Mouse (Mus musculus) intestine, embryonic 15.5 days (tissue): ENCODE measurements around the gene Pp2d1. TPM values are rescaled to one million over a fixed set of nuclear protein-coding genes. Genes with fewer than 3 reads are reported as not detected.

Experiments
- ATAC-seq: fragments of 200-750 bp; cut with Nextera tagmentation; 2 replicates; pipeline ENCODE4 v1.8.0; 2017; ENCODE audit warnings: moderate TSS enrichment, moderate library complexity
- H3K27ac ChIP-seq: fragments of 300-500 bp; sonication (generic); 2 replicates; pipeline ENCODE4 v1.5.1; 2015; ENCODE audit warnings: mild to moderate bottlenecking, inconsistent platforms
- H3K27me3 ChIP-seq: fragments of 300-500 bp; sonication (generic); replicated peaks from 2 replicates; pipeline ENCODE4 v1.6.1; 2015; ENCODE audit warnings: inconsistent platforms
- H3K36me3 ChIP-seq: fragments of 300-500 bp; sonication (generic); 2 replicates; pipeline ENCODE4 v1.6.1; 2015; ENCODE audit warnings: inconsistent platforms
- H3K4me1 ChIP-seq: fragments of 300-500 bp; sonication (generic); replicated peaks from 2 replicates; pipeline ENCODE4 v1.6.1; 2015; ENCODE audit warnings: inconsistent platforms
- H3K4me2 ChIP-seq: fragments of 300-500 bp; sonication (generic); replicated peaks from 2 replicates; pipeline ENCODE4 v1.6.1; 2015; ENCODE audit warnings: mild to moderate bottlenecking, inconsistent platforms
- H3K4me3 ChIP-seq: fragments of 300-500 bp; sonication (generic); replicated peaks from 2 replicates; pipeline ENCODE4 v1.5.1; 2015; ENCODE audit warnings: inconsistent platforms
- H3K9ac ChIP-seq: fragments of 300-500 bp; sonication (generic); 2 replicates; pipeline ENCODE4 v1.6.1; 2015; ENCODE audit warnings: inconsistent platforms
- H3K9me3 ChIP-seq: fragments of 300-500 bp; sonication (generic); 2 replicates; pipeline ENCODE4 v1.6.1; 2016; ENCODE audit warnings: inconsistent platforms
- WGBS: fragments of 180-500 bp; shearing (Covaris S2); methylation state at CpG from one replicate; pipeline ENCODE4 v1.1.7; 2015; 5-methylcytosine and 5-hydroxymethylcytosine counted together
- polyA plus RNA-seq: library from polyadenylated mRNA; unstranded; fragments of >200 nt; fragmentation: Nextera tagmentation; extraction: Ambion mirVana; gene quantifications from 2 replicates; pipeline ENCODE4 v1.2.1, GENCODE M21; 2015

The Pp2d1 gene
- polyA plus RNA-seq, 1 experiment from 2014 or later, result 0.29 TPM

GRCm38 (mm10) chr17:53561458-53562029 is 22.3 kb upstream of the Pp2d1 start:
- no peak overlapping the region for H3K4me2 ChIP-seq
- WGBS, result 79% methylated on average over 4 of the region's 4 CpGs
- H3K9me3 ChIP-seq, result no peaks in the 10 kb centered on the region
- H3K4me1 ChIP-seq, result no peaks in the 10 kb centered on the region; the same call in 1 of the 2 replicates
- no peak for ATAC-seq
- no peaks in the 10 kb centered on the region for H3K27me3 ChIP-seq
- no peak overlapping the region for H3K9ac ChIP-seq
- H3K36me3 ChIP-seq, result no peaks in the 10 kb centered on the region
- H3K27ac ChIP-seq, result no peak overlapping the region
- H3K4me3 ChIP-seq, result no peak overlapping the region

- Histone ChIP-seq H3K4me1 (no peaks in the 10 kb centered on the region), H3K9me3 (no peaks in the 10 kb centered on the region)
- no peak for ATAC-seq
These were observed 20.4 kb upstream of the Pp2d1 start for GRCm38 (mm10) chr17:53559646-53560045.

GRCm38 (mm10) chr17:53557443-53557842 is 18.2 kb upstream of the Pp2d1 start:
- no peaks in the 10 kb centered on the region for H3K9me3 ChIP-seq
- 59% methylated on average over 3 of the region's 3 CpGs for WGBS
- no peak overlapping the region for H3K4me3 ChIP-seq
- no peaks in the 10 kb centered on the region for H3K4me1 ChIP-seq
- no peaks in the 10 kb centered on the region for H3K27me3 ChIP-seq
- ATAC-seq, result no peak
- H3K9ac ChIP-seq, result no peak overlapping the region
- no peaks in the 10 kb centered on the region for H3K36me3 ChIP-seq
- H3K27ac ChIP-seq, result no peak overlapping the region
- H3K4me2 ChIP-seq, result no peak overlapping the region

More at GRCm38 (mm10) chr17:53559646-53560045, 20.4 kb upstream of the Pp2d1 start:
- H3K4me3 ChIP-seq, result no peak overlapping the region
- 86% methylated on average over 5 of the region's 5 CpGs for WGBS
- H3K4me2 ChIP-seq, result no peak overlapping the region
- H3K36me3 ChIP-seq, result no peaks in the 10 kb centered on the region
- H3K9ac ChIP-seq, result no peak overlapping the region
- no peak overlapping the region for H3K27ac ChIP-seq
- H3K27me3 ChIP-seq, result no peaks in the 10 kb centered on the region

- H3K9ac ChIP-seq, result no peak overlapping the region
- no peak for ATAC-seq
- H3K27me3 ChIP-seq, result no peaks in the 10 kb centered on the region
- 70% methylated on average over 3 of the region's 3 CpGs for WGBS
- H3K36me3 ChIP-seq, result no peaks in the 10 kb centered on the region
- no peaks in the 10 kb centered on the region for H3K4me1 ChIP-seq
- H3K27ac ChIP-seq, result no peak overlapping the region
- no peak overlapping the region for H3K4me3 ChIP-seq
- H3K4me2 ChIP-seq, result no peak overlapping the region
- H3K9me3 ChIP-seq, result no peaks in the 10 kb centered on the region
These were observed 15.6 kb upstream of the Pp2d1 start for GRCm38 (mm10) chr17:53554813-53555212.

- no peak overlapping the region for H3K4me2 ChIP-seq
- H3K9me3 ChIP-seq, result no peaks in the 10 kb centered on the region
- H3K27me3 ChIP-seq, result no peaks in the 10 kb centered on the region
- H3K4me3 ChIP-seq, result no peak overlapping the region
- H3K36me3 ChIP-seq, result no peaks in the 10 kb centered on the region
- WGBS, result 71% methylated on average over 4 of the region's 4 CpGs
- no peak overlapping the region for H3K9ac ChIP-seq
- no peak for ATAC-seq
- no peak overlapping the region for H3K27ac ChIP-seq
- H3K4me1 ChIP-seq, result no peaks in the 10 kb centered on the region
These were observed 14.8 kb upstream of the Pp2d1 start for GRCm38 (mm10) chr17:53554088-53554487.

GRCm38 (mm10) chr17:53551306-53552299 is 12.4 kb upstream of the Pp2d1 start:
- H3K4me1 ChIP-seq, result no peaks in the 10 kb centered on the region
- no peaks in the 10 kb centered on the region for H3K9me3 ChIP-seq
- no peak overlapping the region for H3K27ac ChIP-seq
- H3K9ac ChIP-seq, result no peak overlapping the region
- H3K27me3 ChIP-seq, result no peaks in the 10 kb centered on the region
- no peaks in the 10 kb centered on the region for H3K36me3 ChIP-seq
- H3K4me3 ChIP-seq, result no peak overlapping the region
- H3K4me2 ChIP-seq, result no peak overlapping the region
- WGBS, result 75% methylated on average over 8 of the region's 8 CpGs
- ATAC-seq, result no peak

- Histone ChIP-seq H3K9ac (no peak overlapping the region), H3K9me3 (no peaks in the 10 kb centered on the region), H3K27me3 (no peaks in the 10 kb centered on the region), H3K4me2 (no peak overlapping the region; the same call in 1 of the 2 replicates), H3K4me1 (no peaks in the 10 kb centered on the region), H3K27ac (no peak overlapping the region), H3K36me3 (no peaks in the 10 kb centered on the region), H3K4me3 (no peak overlapping the region)
- 55% methylated on average over 9 of the region's 9 CpGs for WGBS
- ATAC-seq, result peak; percentile 62
These were observed 4.5 kb upstream of the Pp2d1 start for GRCm38 (mm10) chr17:53543591-53544324.

- no peaks in the 10 kb centered on the region for H3K27me3 ChIP-seq
- H3K4me3 ChIP-seq, result no peak overlapping the region
- ATAC-seq, result no peak
- no peaks in the 10 kb centered on the region for H3K9me3 ChIP-seq
- no peak overlapping the region for H3K4me2 ChIP-seq
- no peaks in the 10 kb centered on the region for H3K4me1 ChIP-seq
- no peaks in the 10 kb centered on the region for H3K36me3 ChIP-seq
- WGBS, result 90% methylated on average over 4 of the region's 4 CpGs
- no peak overlapping the region for H3K9ac ChIP-seq
- H3K27ac ChIP-seq, result no peak overlapping the region
These were observed 3.3 kb upstream of the Pp2d1 start for GRCm38 (mm10) chr17:53542536-53542935.

- 41% methylated on average over 2 of the region's 2 CpGs for WGBS
- Histone ChIP-seq H3K4me1 (no peaks in the 10 kb centered on the region), H3K9ac (no peak overlapping the region), H3K27me3 (no peaks in the 10 kb centered on the region), H3K9me3 (no peaks in the 10 kb centered on the region), H3K4me2 (no peak overlapping the region), H3K27ac (no peak overlapping the region), H3K4me3 (no peak overlapping the region), H3K36me3 (no peaks in the 10 kb centered on the region)
- ATAC-seq, result no peak
These were observed 6.8 kb downstream of the Pp2d1 start for GRCm38 (mm10) chr17:53532425-53532824.

GRCm38 (mm10) chr17:53531160-53531559 is 8.1 kb downstream of the Pp2d1 start:
- Histone ChIP-seq H3K4me2 (no peak overlapping the region), H3K36me3 (no peaks in the 10 kb centered on the region), H3K9me3 (no peaks in the 10 kb centered on the region), H3K4me1 (no peaks in the 10 kb centered on the region), H3K4me3 (no peak overlapping the region), H3K27ac (no peak overlapping the region), H3K9ac (no peak overlapping the region), H3K27me3 (no peaks in the 10 kb centered on the region)
- 59% methylated on average over 2 of the region's 2 CpGs for WGBS
- ATAC-seq, result no peak

GRCm38 (mm10) chr17:53528034-53528433 is 11.2 kb downstream of the Pp2d1 start:
- 65% methylated on average over 2 of the region's 2 CpGs for WGBS
- no peak overlapping the region for H3K27ac ChIP-seq
- no peak for ATAC-seq
- H3K9ac ChIP-seq, result no peak overlapping the region
- H3K4me2 ChIP-seq, result no peak overlapping the region
- H3K36me3 ChIP-seq, result no peaks in the 10 kb centered on the region
- no peaks in the 10 kb centered on the region for H3K9me3 ChIP-seq
- H3K27me3 ChIP-seq, result no peaks in the 10 kb centered on the region
- H3K4me1 ChIP-seq, result no peaks in the 10 kb centered on the region
- H3K4me3 ChIP-seq, result no peak overlapping the region

GRCm38 (mm10) chr17:53520509-53520908 is 18.7 kb downstream of the Pp2d1 start:
- Histone ChIP-seq H3K4me3 (no peak overlapping the region), H3K4me2 (no peak overlapping the region), H3K4me1 (no peaks in the 10 kb centered on the region), H3K36me3 (peaks cover 4% of the 10 kb centered on the region; the same call in 1 of the 2 replicates), H3K27ac (no peak overlapping the region), H3K9ac (no peak overlapping the region), H3K27me3 (no peaks in the 10 kb centered on the region), H3K9me3 (no peaks in the 10 kb centered on the region)
- ATAC-seq, result no peak
